Mouse (Mus musculus) embryonic facial prominence, embryonic 11.5 days (tissue): ENCODE measurements around the gene 1700001P01Rik. TPM values are rescaled to one million over a fixed set of nuclear protein-coding genes. Genes with fewer than 3 reads are reported as not detected.
"Not testable (repeated sequence)": the region's sequence is repeated elsewhere in the genome, so short reads cannot be mapped to it uniquely, and the experiment has no call there.

Source experiments
- ATAC-seq: fragments of 200-750 bp; cut with Nextera tagmentation; replicated peaks from 2 replicates; pipeline ENCODE4 v1.8.0; 2017; ENCODE audit warnings: low read depth; ENCODE audit not compliant: insufficient number of reproducible peaks, low FRiP score, low TSS enrichment
- DNase-seq: peaks from one replicate; pipeline ENCODE4 v3.0.0-alpha.2; 2015; ENCODE audit warnings: low spot score
- H3K27ac ChIP-seq: fragments of 300-500 bp; sonication (generic); replicated peaks from 2 replicates; pipeline ENCODE4 v1.5.1; 2014; ENCODE audit warnings: mild to moderate bottlenecking, low read depth, low read length, control low read depth
- H3K27me3 ChIP-seq: fragments of 300-500 bp; sonication (generic); 2 replicates; pipeline ENCODE4 v1.6.1; 2014; ENCODE audit warnings: mild to moderate bottlenecking, low read length, moderate library complexity, mixed read lengths; ENCODE audit not compliant: control insufficient read depth, insufficient read depth
- H3K36me3 ChIP-seq: fragments of 300-500 bp; sonication (generic); replicated peaks from 2 replicates; pipeline ENCODE4 v1.6.1; 2014; ENCODE audit warnings: low read depth, mild to moderate bottlenecking, low read length, moderate library complexity, mixed read lengths; ENCODE audit not compliant: control insufficient read depth, insufficient read depth
- H3K4me1 ChIP-seq: fragments of 300-500 bp; sonication (generic); 2 replicates; pipeline ENCODE4 v1.6.1; 2014; ENCODE audit warnings: low read length, mixed read lengths; ENCODE audit not compliant: control insufficient read depth, insufficient read depth
- H3K4me2 ChIP-seq: fragments of 300-500 bp; sonication (generic); 2 replicates; pipeline ENCODE4 v1.6.1; 2014; ENCODE audit warnings: low read depth, mild to moderate bottlenecking, control low read depth, low read length, moderate library complexity
- H3K4me3 ChIP-seq: fragments of 300-500 bp; sonication (generic); 2 replicates; pipeline ENCODE4 v1.5.1; 2014; ENCODE audit warnings: low read depth, low read length, control low read depth
- H3K9ac ChIP-seq: fragments of 300-500 bp; sonication (generic); replicated peaks from 2 replicates; pipeline ENCODE4 v1.6.1; 2014; ENCODE audit warnings: mild to moderate bottlenecking, control low read depth, low read length
- H3K9me3 ChIP-seq: fragments of 300-500 bp; sonication (generic); replicated peaks from 2 replicates; pipeline ENCODE4 v1.6.1; 2016; ENCODE audit warnings: mild to moderate bottlenecking, low read length, inconsistent platforms, mixed read lengths; ENCODE audit not compliant: control insufficient read depth
- WGBS: fragments of 180-500 bp; shearing (Covaris S2); extraction: QIAGEN DNeasy Blood & Tissue Kit; methylation state at CpG from one replicate; pipeline ENCODE4 v1.1.7; 2014; 5-methylcytosine and 5-hydroxymethylcytosine counted together
- polyA plus RNA-seq: library from polyadenylated mRNA; unstranded; fragments of >200 nt; fragmentation: Nextera tagmentation; extraction: Ambion mirVana; gene quantifications from 2 replicates; pipeline ENCODE4 v1.2.1, GENCODE M21; 2014

The 1700001P01Rik gene
- polyA plus RNA-seq, 1 experiment from 2014 or later: not detected

- Histone ChIP-seq H3K27ac (no peak overlapping the region), H3K4me1 (peaks cover 3% of the 10 kb centered on the region), H3K9me3 (no peaks in the 10 kb centered on the region; the same call in 1 of the 2 replicates), H3K36me3 (no peaks in the 10 kb centered on the region), H3K27me3 (no peaks in the 10 kb centered on the region), H3K4me3 (no peak overlapping the region), H3K4me2 (no peak overlapping the region), H3K9ac (no peak overlapping the region)
- ATAC-seq (no peak), DNase-seq (no peak)
- 90% methylated on average over 3 of the region's 3 CpGs for WGBS
These were observed 36.6 kb downstream of the 1700001P01Rik start for GRCm38 (mm10) chr11:97739155-97739554.

GRCm38 (mm10) chr11:97738703-97739102 is 37.0 kb downstream of the 1700001P01Rik start:
- Histone ChIP-seq H3K27ac (no peak overlapping the region), H3K9me3 (no peaks in the 10 kb centered on the region; the same call in 1 of the 2 replicates), H3K4me2 (no peak overlapping the region), H3K27me3 (no peaks in the 10 kb centered on the region), H3K36me3 (no peaks in the 10 kb centered on the region), H3K4me1 (peaks cover 7% of the 10 kb centered on the region), H3K9ac (no peak overlapping the region), H3K4me3 (no peak overlapping the region)
- DNase-seq: no peak
- ATAC-seq: no peak
- 59% methylated on average over 6 of the region's 6 CpGs for WGBS

- H3K4me1 ChIP-seq: peaks cover 7% of the 10 kb centered on the region
- no peaks in the 10 kb centered on the region; the same call in 1 of the 2 replicates for H3K9me3 ChIP-seq
- no peak overlapping the region for H3K4me2 ChIP-seq
- H3K27me3 ChIP-seq: no peaks in the 10 kb centered on the region
- DNase-seq (no peak), ATAC-seq (no peak)
- H3K9ac ChIP-seq: no peak overlapping the region
- no peak overlapping the region for H3K27ac ChIP-seq
- no peak overlapping the region for H3K4me3 ChIP-seq
- WGBS: 64% methylated on average over 4 of the region's 4 CpGs
- no peaks in the 10 kb centered on the region for H3K36me3 ChIP-seq
These were observed 38.1 kb downstream of the 1700001P01Rik start for GRCm38 (mm10) chr11:97737600-97737999.

GRCm38 (mm10) chr11:97736645-97737044 is 39.1 kb downstream of the 1700001P01Rik start:
- no peaks in the 10 kb centered on the region for H3K27me3 ChIP-seq
- H3K4me2 ChIP-seq: no peak overlapping the region
- no peak overlapping the region for H3K9ac ChIP-seq
- DNase-seq (no peak), ATAC-seq (no peak)
- WGBS: 93% methylated on average over 5 of the region's 5 CpGs
- no peaks in the 10 kb centered on the region for H3K36me3 ChIP-seq
- H3K27ac ChIP-seq: no peak overlapping the region
- H3K4me3 ChIP-seq: no peak overlapping the region
- peaks cover 7% of the 10 kb centered on the region for H3K4me1 ChIP-seq
- H3K9me3 ChIP-seq: no peaks in the 10 kb centered on the region; the same call in 1 of the 2 replicates

- not testable (repeated sequence) for H3K4me3 ChIP-seq, H3K9me3 ChIP-seq, H3K27ac ChIP-seq, H3K4me1 ChIP-seq, H3K36me3 ChIP-seq, DNase-seq, H3K4me2 ChIP-seq, H3K9ac ChIP-seq, ATAC-seq, H3K27me3 ChIP-seq
- WGBS: 82% methylated on average over 5 of the region's 5 CpGs
These were observed 40.9 kb downstream of the 1700001P01Rik start for GRCm38 (mm10) chr11:97734810-97735209.

- ATAC-seq: peak; percentile 66
- H3K9me3 ChIP-seq: no peaks in the 10 kb centered on the region
- peaks cover 7% of the 10 kb centered on the region for H3K4me1 ChIP-seq
- WGBS: 15% methylated on average over 10 of the region's 10 CpGs
- 0 out of 2 replicates have a peak overlapping the region, but pooled peaks have one; percentile 14 for H3K4me2 ChIP-seq
- H3K27ac ChIP-seq: no peak overlapping the region; the same call in 1 of the 2 replicates
- DNase-seq: peak; percentile 71
- peak overlapping the region; percentile 30; the same call in 1 of the 2 replicates for H3K9ac ChIP-seq
- no peaks in the 10 kb centered on the region for H3K36me3 ChIP-seq
- no peak overlapping the region for H3K4me3 ChIP-seq
- no peaks in the 10 kb centered on the region for H3K27me3 ChIP-seq
These were observed 42.0 kb downstream of the 1700001P01Rik start for GRCm38 (mm10) chr11:97733689-97734088.

GRCm38 (mm10) chr11:97728730-97729129 is 47.0 kb downstream of the 1700001P01Rik start:
- H3K27ac ChIP-seq: no peak overlapping the region
- no peak overlapping the region for H3K4me3 ChIP-seq
- WGBS: 72% methylated on average over 7 of the region's 7 CpGs
- H3K9ac ChIP-seq: no peak overlapping the region
- H3K4me2 ChIP-seq: no peak overlapping the region
- H3K36me3 ChIP-seq: peaks cover 3% of the 10 kb centered on the region; the same call in 1 of the 2 replicates
- H3K4me1 ChIP-seq: peaks cover under 1% of the 10 kb centered on the region; the same call in 1 of the 2 replicates
- DNase-seq: no peak
- ATAC-seq: no peak
- no peaks in the 10 kb centered on the region for H3K9me3 ChIP-seq
- no peaks in the 10 kb centered on the region for H3K27me3 ChIP-seq

GRCm38 (mm10) chr11:97728311-97728710 is 47.4 kb downstream of the 1700001P01Rik start:
- Histone ChIP-seq H3K9ac (no peak overlapping the region), H3K27me3 (no peaks in the 10 kb centered on the region), H3K4me1 (no peaks in the 10 kb centered on the region), H3K9me3 (no peaks in the 10 kb centered on the region), H3K27ac (no peak overlapping the region), H3K36me3 (peaks cover 3% of the 10 kb centered on the region; the same call in 1 of the 2 replicates), H3K4me3 (no peak overlapping the region), H3K4me2 (no peak overlapping the region)
- no peak for DNase-seq
- no peak for ATAC-seq
- 65% methylated on average over 7 of the region's 7 CpGs for WGBS
